Mouse (Mus musculus) kidney, embryonic 15.5 days (tissue): ENCODE results near the gene Cd247. TPM values are rescaled to one million over a fixed set of nuclear protein-coding genes. Genes with fewer than 3 reads are reported as not detected.

Experiments used
- ATAC-seq: fragments of 200-750 bp; cut with Nextera tagmentation; replicated peaks from 2 replicates; pipeline ENCODE4 v1.8.0; 2017; ENCODE audit warnings: moderate TSS enrichment; ENCODE audit not compliant: low FRiP score
- H3K27ac ChIP-seq: fragments of 300-500 bp; sonication (generic); 2 replicates; pipeline ENCODE4 v1.5.1; 2015; ENCODE audit warnings: mild to moderate bottlenecking, inconsistent platforms
- H3K27me3 ChIP-seq: fragments of 300-500 bp; sonication (generic); 2 replicates; pipeline ENCODE4 v1.6.1; 2015; ENCODE audit warnings: inconsistent platforms
- H3K36me3 ChIP-seq: fragments of 300-500 bp; sonication (generic); 2 replicates; pipeline ENCODE4 v1.6.1; 2015; ENCODE audit warnings: inconsistent platforms
- H3K4me1 ChIP-seq: fragments of 300-500 bp; sonication (generic); 2 replicates; pipeline ENCODE4 v1.6.1; 2015; ENCODE audit warnings: inconsistent platforms
- H3K4me2 ChIP-seq: fragments of 300-500 bp; sonication (generic); 2 replicates; pipeline ENCODE4 v1.6.1; 2015; ENCODE audit warnings: moderate library complexity, mild to moderate bottlenecking, inconsistent platforms
- H3K4me3 ChIP-seq: fragments of 300-500 bp; sonication (generic); replicated peaks from 2 replicates; pipeline ENCODE4 v1.5.1; 2015; ENCODE audit warnings: mild to moderate bottlenecking, inconsistent platforms
- H3K9ac ChIP-seq: fragments of 300-500 bp; sonication (generic); 2 replicates; pipeline ENCODE4 v1.6.1; 2015; ENCODE audit warnings: mild to moderate bottlenecking, inconsistent platforms
- H3K9me3 ChIP-seq: fragments of 300-500 bp; sonication (generic); replicated peaks from 2 replicates; pipeline ENCODE4 v1.6.1; 2016; ENCODE audit warnings: inconsistent platforms
- WGBS: fragments of 180-500 bp; shearing (Covaris S2); methylation state at CpG from one replicate; pipeline ENCODE4 v1.1.7; 2015; ENCODE audit warnings: mixed read lengths; 5-methylcytosine and 5-hydroxymethylcytosine counted together
- polyA plus RNA-seq: library from polyadenylated mRNA; unstranded; fragments of >200 nt; fragmentation: Nextera tagmentation; extraction: Ambion mirVana; gene quantifications from 2 replicates; pipeline ENCODE4 v1.2.1, GENCODE M21; 2015

The Cd247 gene
- polyA plus RNA-seq, 1 experiment from 2014 or later: 0.69 TPM

- no peaks in the 10 kb centered on the region for H3K27me3 ChIP-seq
- no peaks in the 10 kb centered on the region for H3K9me3 ChIP-seq
- 83% methylated on average over 2 of the region's 2 CpGs for WGBS
- no peaks in the 10 kb centered on the region for H3K4me1 ChIP-seq
- H3K27ac ChIP-seq: no peak overlapping the region
- no peak overlapping the region for H3K4me2 ChIP-seq
- H3K9ac ChIP-seq: no peak overlapping the region
- peaks cover 72% of the 10 kb centered on the region for H3K36me3 ChIP-seq
- no peak for ATAC-seq
- no peak overlapping the region for H3K4me3 ChIP-seq
Measured at GRCm38 (mm10) chr1:165891686-165892085, 103.2 kb downstream of the Cd247 start.

- no peaks in the 10 kb centered on the region for H3K27me3 ChIP-seq
- H3K9me3 ChIP-seq: no peaks in the 10 kb centered on the region
- H3K36me3 ChIP-seq: peaks cover 50% of the 10 kb centered on the region
- no peak overlapping the region for H3K4me3 ChIP-seq
- H3K4me1 ChIP-seq: no peaks in the 10 kb centered on the region
- ATAC-seq: no peak
- WGBS: 90% methylated on average over 1 of the region's 1 CpGs
- H3K9ac ChIP-seq: no peak overlapping the region
- no peak overlapping the region for H3K27ac ChIP-seq
- no peak overlapping the region for H3K4me2 ChIP-seq
Measured at GRCm38 (mm10) chr1:165903596-165903995, 115.1 kb downstream of the Cd247 start.

- Histone ChIP-seq H3K9me3 (no peaks in the 10 kb centered on the region), H3K9ac (no peak overlapping the region), H3K4me1 (no peaks in the 10 kb centered on the region), H3K36me3 (peaks cover 44% of the 10 kb centered on the region), H3K4me2 (no peak overlapping the region), H3K4me3 (no peak overlapping the region), H3K27me3 (no peaks in the 10 kb centered on the region), H3K27ac (no peak overlapping the region)
- no peak for ATAC-seq
- WGBS: 87% methylated on average over 2 of the region's 2 CpGs
Measured at GRCm38 (mm10) chr1:165908153-165908552, 119.7 kb downstream of the Cd247 start.

GRCm38 (mm10) chr1:165908806-165909205 is 120.3 kb downstream of the Cd247 start:
- H3K36me3 ChIP-seq: peaks cover 38% of the 10 kb centered on the region
- no peak overlapping the region for H3K4me2 ChIP-seq
- H3K9me3 ChIP-seq: no peaks in the 10 kb centered on the region
- H3K9ac ChIP-seq: no peak overlapping the region
- no peak for ATAC-seq
- H3K27ac ChIP-seq: no peak overlapping the region
- H3K4me3 ChIP-seq: no peak overlapping the region
- WGBS: 86% methylated on average over 3 of the region's 3 CpGs
- no peaks in the 10 kb centered on the region for H3K4me1 ChIP-seq
- no peaks in the 10 kb centered on the region for H3K27me3 ChIP-seq

- no peak overlapping the region for H3K4me3 ChIP-seq
- H3K27me3 ChIP-seq: no peaks in the 10 kb centered on the region
- no peaks in the 10 kb centered on the region for H3K4me1 ChIP-seq
- ATAC-seq: no peak
- WGBS: 91% methylated on average over 3 of the region's 3 CpGs
- no peak overlapping the region for H3K27ac ChIP-seq
- H3K9ac ChIP-seq: no peak overlapping the region
- peaks cover 36% of the 10 kb centered on the region for H3K36me3 ChIP-seq
- H3K4me2 ChIP-seq: no peak overlapping the region
- no peaks in the 10 kb centered on the region for H3K9me3 ChIP-seq
Measured at GRCm38 (mm10) chr1:165909471-165909870, 121.0 kb downstream of the Cd247 start.

GRCm38 (mm10) chr1:165913720-165914415 is 125.4 kb downstream of the Cd247 start:
- WGBS: 87% methylated on average over 2 of the region's 2 CpGs
- no peaks in the 10 kb centered on the region for H3K9me3 ChIP-seq

GRCm38 (mm10) chr1:165914416-165914801 is 125.9 kb downstream of the Cd247 start:
- ATAC-seq: no peak
- H3K27me3 ChIP-seq: no peaks in the 10 kb centered on the region
- H3K9ac ChIP-seq: no peak overlapping the region
- H3K9me3 ChIP-seq: no peaks in the 10 kb centered on the region
- H3K4me1 ChIP-seq: no peaks in the 10 kb centered on the region
- H3K27ac ChIP-seq: no peak overlapping the region
- H3K4me3 ChIP-seq: no peak overlapping the region
- H3K4me2 ChIP-seq: no peak overlapping the region
- H3K36me3 ChIP-seq: peaks cover 21% of the 10 kb centered on the region
- WGBS: 70% methylated on average over 2 of the region's 2 CpGs

More at GRCm38 (mm10) chr1:165913720-165914415, 125.4 kb downstream of the Cd247 start:
- no peak for ATAC-seq
- no peak overlapping the region for H3K9ac ChIP-seq
- H3K4me3 ChIP-seq: no peak overlapping the region
- H3K36me3 ChIP-seq: peaks cover 24% of the 10 kb centered on the region
- H3K4me2 ChIP-seq: no peak overlapping the region
- no peaks in the 10 kb centered on the region for H3K27me3 ChIP-seq
- H3K4me1 ChIP-seq: no peaks in the 10 kb centered on the region
- H3K27ac ChIP-seq: no peak overlapping the region

- no peaks in the 10 kb centered on the region for H3K4me1 ChIP-seq
- WGBS: 74% methylated on average over 3 of the region's 3 CpGs
Measured at GRCm38 (mm10) chr1:165921026-165921425, 132.5 kb downstream of the Cd247 start.

GRCm38 (mm10) chr1:165922488-165922887 is 134.0 kb downstream of the Cd247 start:
- H3K27ac ChIP-seq: no peak overlapping the region
- H3K9ac ChIP-seq: no peak overlapping the region
- WGBS: 90% methylated on average over 1 of the region's 1 CpGs

More at GRCm38 (mm10) chr1:165921026-165921425, 132.5 kb downstream of the Cd247 start:
- Histone ChIP-seq H3K4me3 (no peak overlapping the region), H3K4me2 (no peak overlapping the region), H3K36me3 (peaks cover 10% of the 10 kb centered on the region), H3K27me3 (no peaks in the 10 kb centered on the region), H3K27ac (no peak overlapping the region), H3K9ac (no peak overlapping the region), H3K9me3 (no peaks in the 10 kb centered on the region)
- no peak for ATAC-seq

GRCm38 (mm10) chr1:165925207-165925606 is 136.7 kb downstream of the Cd247 start:
- no peak overlapping the region for H3K4me3 ChIP-seq
- WGBS: 95% methylated on average over 2 of the region's 2 CpGs
- H3K4me2 ChIP-seq: no peak overlapping the region
- no peak overlapping the region for H3K27ac ChIP-seq
- no peaks in the 10 kb centered on the region for H3K4me1 ChIP-seq
- H3K27me3 ChIP-seq: no peaks in the 10 kb centered on the region
- H3K36me3 ChIP-seq: no peaks in the 10 kb centered on the region
- no peak for ATAC-seq
- H3K9ac ChIP-seq: no peak overlapping the region
- no peaks in the 10 kb centered on the region for H3K9me3 ChIP-seq

More at GRCm38 (mm10) chr1:165922488-165922887, 134.0 kb downstream of the Cd247 start:
- Histone ChIP-seq H3K36me3 (no peaks in the 10 kb centered on the region), H3K27me3 (no peaks in the 10 kb centered on the region), H3K4me1 (no peaks in the 10 kb centered on the region), H3K4me2 (no peak overlapping the region), H3K9me3 (no peaks in the 10 kb centered on the region), H3K4me3 (no peak overlapping the region)
- no peak for ATAC-seq

Other genes with a start within 250 kb of the Cd247 start
- 203 and 207 TPM in 2 replicates for gene Mpzl1, start 154.1 kb upstream of the Cd247 start, polyA plus RNA-seq
- 56.2 and 57.8 TPM in 2 replicates for gene Rcsd1, start 78.9 kb upstream of the Cd247 start, polyA plus RNA-seq
- gene Creg1, start 24.9 kb upstream of the Cd247 start, polyA plus RNA-seq: 54.4 and 58.4 TPM in 2 replicates
- gene Pou2f1, start 214.0 kb downstream of the Cd247 start, polyA plus RNA-seq: 19.5 TPM in 2 replicates